Mouse (Mus musculus) neural tube, embryonic 12.5 days (tissue): Measurements from ENCODE around the gene Tmem160. TPM values are rescaled to one million over a fixed set of nuclear protein-coding genes. Genes with fewer than 3 reads are reported as not detected.

Experiments
- ATAC-seq: fragments of 200-750 bp; cut with Nextera tagmentation; 2 replicates; pipeline ENCODE4 v1.8.0; 2017; ENCODE audit warnings: low read depth, mild to moderate bottlenecking, moderate TSS enrichment, moderate library complexity; ENCODE audit not compliant: low FRiP score
- H3K27ac ChIP-seq: fragments of 300-500 bp; sonication (generic); 2 replicates; pipeline ENCODE4 v1.5.1; 2016
- H3K27me3 ChIP-seq: fragments of 300-500 bp; sonication (generic); replicated peaks from 2 replicates; pipeline ENCODE4 v1.6.1; 2016; ENCODE audit warnings: mild to moderate bottlenecking
- H3K36me3 ChIP-seq: fragments of 300-500 bp; sonication (generic); 2 replicates; pipeline ENCODE4 v1.6.1; 2016; ENCODE audit warnings: mild to moderate bottlenecking
- H3K4me1 ChIP-seq: fragments of 300-500 bp; sonication (generic); 2 replicates; pipeline ENCODE4 v1.6.1; 2016
- H3K4me2 ChIP-seq: fragments of 300-500 bp; sonication (generic); replicated peaks from 2 replicates; pipeline ENCODE4 v1.6.1; 2016; ENCODE audit warnings: mild to moderate bottlenecking
- H3K4me3 ChIP-seq: fragments of 300-500 bp; sonication (generic); 2 replicates; pipeline ENCODE4 v1.5.1; 2016
- H3K9ac ChIP-seq: fragments of 300-500 bp; sonication (generic); 2 replicates; pipeline ENCODE4 v1.6.1; 2016; ENCODE audit warnings: mild to moderate bottlenecking
- H3K9me3 ChIP-seq: fragments of 300-500 bp; sonication (generic); 2 replicates; pipeline ENCODE4 v1.6.1; 2016; ENCODE audit warnings: mild to moderate bottlenecking
- WGBS: fragments of 180-500 bp; shearing (Covaris S2); methylation state at CpG from one replicate; pipeline ENCODE4 v1.1.7; 2016; 5-methylcytosine and 5-hydroxymethylcytosine counted together
- polyA plus RNA-seq: library from polyadenylated mRNA; unstranded; fragments of >200 nt; fragmentation: Nextera tagmentation; extraction: Ambion mirVana; gene quantifications from 2 replicates; pipeline ENCODE4 v1.2.1, GENCODE M21; 2016

Gene Tmem160
- polyA plus RNA-seq, 1 experiment from 2014 or later = 58.5 TPM

DNA sequence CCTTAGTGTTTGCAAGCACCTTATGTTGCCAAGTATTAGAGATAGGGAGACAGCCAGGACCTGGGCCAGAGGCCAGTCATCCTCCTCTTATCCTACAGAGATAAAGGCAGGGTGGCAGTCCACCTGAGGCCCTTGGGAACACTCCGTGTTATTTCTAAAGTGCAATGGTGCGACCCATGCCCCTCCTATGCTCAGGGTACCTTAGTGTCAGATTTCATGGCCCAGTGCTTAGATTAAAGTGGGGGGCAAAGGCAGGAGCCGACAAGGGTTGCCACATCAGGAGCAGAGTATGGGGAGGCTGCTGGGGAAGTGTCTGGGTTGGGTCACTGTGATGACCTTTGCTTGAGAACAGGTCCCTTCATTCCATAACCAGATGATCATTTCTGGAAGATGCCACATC, 43.7 kb downstream of the Tmem160 start:
- Histone ChIP-seq H3K36me3 (peaks cover 37% of the 10 kb centered on the region), H3K4me3 (no peak overlapping the region), H3K9me3 (no peaks in the 10 kb centered on the region), H3K4me1 (no peaks in the 10 kb centered on the region), H3K9ac (no peak overlapping the region), H3K27ac (no peak overlapping the region), H3K27me3 (no peaks in the 10 kb centered on the region), H3K4me2 (no peak overlapping the region)
- no peak for ATAC-seq
- WGBS = 93% methylated on average over 3 of the region's 3 CpGs

DNA sequence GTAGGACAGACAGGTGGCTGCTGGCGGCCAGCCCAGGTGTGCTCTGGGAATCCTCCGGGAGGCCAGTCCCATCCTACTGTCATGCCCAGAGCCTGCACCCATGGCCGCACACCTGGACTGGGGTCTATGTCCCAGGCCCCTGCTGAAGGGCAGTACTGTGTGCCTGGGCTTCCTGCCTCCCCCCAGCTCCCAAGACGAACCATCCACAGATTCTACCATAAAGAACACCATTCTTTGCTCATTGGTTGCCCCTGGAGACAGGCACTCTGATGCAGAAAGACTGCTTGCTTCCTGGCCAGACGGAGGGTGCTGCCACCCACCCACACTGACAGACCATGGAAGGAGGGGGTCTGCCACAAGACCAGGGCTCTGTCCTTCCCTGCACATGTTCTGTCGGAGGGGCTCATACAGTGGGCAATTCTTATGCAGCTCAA, 47.1 kb downstream of the Tmem160 start:
- H3K27me3 ChIP-seq = no peaks in the 10 kb centered on the region
- WGBS = 67% methylated on average over 6 of the region's 6 CpGs
- H3K36me3 ChIP-seq = peaks cover 67% of the 10 kb centered on the region
- no peaks in the 10 kb centered on the region for H3K4me1 ChIP-seq
- peak; percentile 41; the same call in 1 of the 2 replicates for ATAC-seq
- H3K4me2 ChIP-seq = no peak overlapping the region
- no peak overlapping the region for H3K9ac ChIP-seq
- no peaks in the 10 kb centered on the region for H3K9me3 ChIP-seq
- H3K4me3 ChIP-seq = no peak overlapping the region
- no peak overlapping the region for H3K27ac ChIP-seq

DNA sequence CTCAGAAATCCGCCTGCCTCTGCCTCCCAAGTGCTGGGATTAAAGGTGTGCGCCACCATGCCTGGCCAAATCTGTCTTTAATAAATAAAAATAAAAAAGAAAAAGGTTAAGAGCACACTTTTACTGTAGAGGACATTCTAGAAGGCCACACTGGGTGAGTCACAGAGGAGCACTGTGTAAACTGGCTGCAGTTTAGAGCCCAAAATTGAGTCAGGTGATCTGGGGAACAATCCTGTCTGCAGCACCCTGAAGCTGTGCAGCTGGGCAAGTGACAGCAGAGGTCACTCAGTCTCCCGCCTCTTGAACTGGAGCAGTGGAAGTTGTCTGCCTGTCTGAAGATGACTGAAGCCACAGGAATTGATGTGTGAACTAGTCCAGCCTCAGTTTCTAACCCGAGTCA, 49.0 kb downstream of the Tmem160 start:
- H3K9ac ChIP-seq = no peak overlapping the region
- H3K4me2 ChIP-seq = no peak overlapping the region
- peaks cover 62% of the 10 kb centered on the region for H3K36me3 ChIP-seq
- H3K27ac ChIP-seq = no peak overlapping the region
- no peaks in the 10 kb centered on the region for H3K9me3 ChIP-seq
- WGBS = 91% methylated on average over 4 of the region's 4 CpGs
- no peaks in the 10 kb centered on the region for H3K27me3 ChIP-seq
- ATAC-seq = no peak
- H3K4me3 ChIP-seq = no peak overlapping the region
- no peaks in the 10 kb centered on the region for H3K4me1 ChIP-seq

- Histone ChIP-seq H3K4me3 (no peak overlapping the region), H3K27me3 (no peaks in the 10 kb centered on the region), H3K4me2 (no peak overlapping the region), H3K4me1 (no peaks in the 10 kb centered on the region), H3K27ac (no peak overlapping the region), H3K9me3 (no peaks in the 10 kb centered on the region), H3K36me3 (peaks cover 44% of the 10 kb centered on the region), H3K9ac (no peak overlapping the region)
- no peak for ATAC-seq
- 84% methylated on average over 2 of the region's 2 CpGs for WGBS
Measured at GRCm38 (mm10) chr7:16504573-16505225, 52.1 kb downstream of the Tmem160 start.

Other genes with a start within 250 kb of the Tmem160 start
- gene Dhx34, start 230.7 kb upstream of the Tmem160 start, polyA plus RNA-seq = 14.9 and 16.5 TPM in 2 replicates
- gene C5ar2, start 208.6 kb upstream of the Tmem160 start, polyA plus RNA-seq = 0.09 and 0.10 TPM in 2 replicates
- 0.87 and 1.2 TPM in 2 replicates for gene C5ar1, start 193.2 kb upstream of the Tmem160 start, polyA plus RNA-seq
- 27.0 and 28.5 TPM in 2 replicates for gene Inafm1, start 179.2 kb upstream of the Tmem160 start, polyA plus RNA-seq
- 47.7 and 49.5 TPM in 2 replicates for gene Ccdc9, start 166.0 kb upstream of the Tmem160 start, polyA plus RNA-seq
- gene Bbc3, start 144.4 kb upstream of the Tmem160 start, polyA plus RNA-seq = 22.7 and 25.0 TPM in 2 replicates
- 321 and 328 TPM in 2 replicates for gene Sae1, start 65.0 kb upstream of the Tmem160 start, polyA plus RNA-seq
- gene Zc3h4, start 51.9 kb upstream of the Tmem160 start, polyA plus RNA-seq = 26.6 and 27.8 TPM in 2 replicates
- 1.0 and 1.4 TPM in 2 replicates for gene Npas1, start 24.9 kb downstream of the Tmem160 start, polyA plus RNA-seq
- gene Arhgap35, start 162.2 kb downstream of the Tmem160 start, polyA plus RNA-seq = 33.5 and 36.8 TPM in 2 replicates
- gene Ceacam15, start 222.9 kb downstream of the Tmem160 start, polyA plus RNA-seq = not detected in 2 replicates